Mouse (Mus musculus) kidney, postnatal 0 days (tissue): ENCODE results near the gene Itpk1. TPM values are rescaled to one million over a fixed set of nuclear protein-coding genes. Genes with fewer than 3 reads are reported as not detected.

Experiments used
- ATAC-seq: fragments of 200-750 bp; cut with Nextera tagmentation; replicated peaks from 2 replicates; pipeline ENCODE4 v1.8.0; 2017; ENCODE audit warnings: low read depth, moderate number of reproducible peaks, moderate TSS enrichment, moderate library complexity; ENCODE audit not compliant: low FRiP score
- DNase-seq: peaks from one replicate; pipeline ENCODE4 v3.0.0-alpha.2; 2016; ENCODE audit warnings: low spot score
- H3K27ac ChIP-seq: fragments of 300-500 bp; sonication (generic); 2 replicates; pipeline ENCODE4 v1.5.1; 2014; ENCODE audit warnings: mild to moderate bottlenecking
- H3K27me3 ChIP-seq: fragments of 300-500 bp; sonication (generic); 2 replicates; pipeline ENCODE4 v1.6.1; 2014; ENCODE audit warnings: low read length, mixed read lengths; ENCODE audit not compliant: insufficient read depth
- H3K36me3 ChIP-seq: fragments of 300-500 bp; sonication (generic); 2 replicates; pipeline ENCODE4 v1.6.1; 2014; ENCODE audit warnings: low read length, mixed read lengths; ENCODE audit not compliant: insufficient read depth
- H3K4me1 ChIP-seq: fragments of 300-500 bp; sonication (generic); replicated peaks from 2 replicates; pipeline ENCODE4 v1.6.1; 2014; ENCODE audit warnings: antibody characterized with exemption, low read length, mixed read lengths; ENCODE audit not compliant: insufficient read depth
- H3K4me2 ChIP-seq: fragments of 300-500 bp; sonication (generic); 2 replicates; pipeline ENCODE4 v1.6.1; 2014; ENCODE audit warnings: mild to moderate bottlenecking, low read length, moderate library complexity, mixed read lengths
- H3K4me3 ChIP-seq: fragments of 300-500 bp; sonication (generic); replicated peaks from 2 replicates; pipeline ENCODE4 v1.5.1; 2014; ENCODE audit warnings: low read depth, low read length
- H3K9ac ChIP-seq: fragments of 300-500 bp; sonication (generic); 2 replicates; pipeline ENCODE4 v1.6.1; 2014; ENCODE audit warnings: low read depth, low read length
- H3K9me3 ChIP-seq: fragments of 300-500 bp; sonication (generic); replicated peaks from 2 replicates; pipeline ENCODE4 v1.6.1; 2016; ENCODE audit warnings: low read length, inconsistent platforms, mixed read lengths
- CTCF ChIP-seq: IDR thresholded peaks from 2 replicates; pipeline ENCODE4 v1.5.1; 2016; ENCODE audit warnings: antibody characterized with exemption, low read depth, mild to moderate bottlenecking, moderate library complexity
- WGBS: fragments of 180-500 bp; shearing (Covaris S2); extraction: QIAGEN DNeasy Blood & Tissue Kit; methylation state at CpG from one replicate; pipeline ENCODE4 v1.1.7; 2014; 5-methylcytosine and 5-hydroxymethylcytosine counted together
- polyA plus RNA-seq: library from polyadenylated mRNA; unstranded; fragments of >200 nt; fragmentation: Nextera tagmentation; extraction: Ambion mirVana; gene quantifications from 2 replicates; pipeline ENCODE4 v1.2.1, GENCODE M21; 2015

The Itpk1 gene
- polyA plus RNA-seq, 1 experiment from 2014 or later = 16.1 TPM

DNA sequence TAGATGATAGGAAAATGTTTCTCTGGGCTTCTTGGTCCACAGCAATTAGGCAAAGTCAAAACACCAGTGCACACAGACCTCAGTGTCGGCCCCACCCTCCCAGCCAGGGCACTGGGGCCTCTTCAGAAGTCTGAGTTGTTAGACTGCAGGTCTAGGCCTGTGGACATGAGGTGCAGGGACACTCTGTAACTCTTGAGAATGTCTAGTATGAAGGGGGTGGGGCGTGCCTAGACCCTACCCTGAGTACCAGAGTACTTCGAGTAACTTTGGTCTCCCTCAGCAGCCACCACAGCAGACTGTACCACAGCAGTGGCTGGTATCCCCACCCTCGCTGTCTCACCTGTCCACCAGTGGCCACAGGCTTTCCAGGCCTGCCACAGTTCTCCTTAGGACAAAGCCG lies 18.4 kb downstream of the Itpk1 start:
- Histone ChIP-seq H3K4me3 (no peak overlapping the region), H3K4me1 (peaks cover 31% of the 10 kb centered on the region; the same call in 1 of the 2 replicates), H3K9ac (no peak overlapping the region), H3K9me3 (no peaks in the 10 kb centered on the region), H3K4me2 (no peak overlapping the region), H3K27me3 (no peaks in the 10 kb centered on the region), H3K27ac (no peak overlapping the region), H3K36me3 (no peaks in the 10 kb centered on the region)
- WGBS = 90% methylated on average over 5 of the region's 5 CpGs
- no peak for TF ChIP-seq CTCF
- DNase-seq (no peak), ATAC-seq (no peak)

DNA sequence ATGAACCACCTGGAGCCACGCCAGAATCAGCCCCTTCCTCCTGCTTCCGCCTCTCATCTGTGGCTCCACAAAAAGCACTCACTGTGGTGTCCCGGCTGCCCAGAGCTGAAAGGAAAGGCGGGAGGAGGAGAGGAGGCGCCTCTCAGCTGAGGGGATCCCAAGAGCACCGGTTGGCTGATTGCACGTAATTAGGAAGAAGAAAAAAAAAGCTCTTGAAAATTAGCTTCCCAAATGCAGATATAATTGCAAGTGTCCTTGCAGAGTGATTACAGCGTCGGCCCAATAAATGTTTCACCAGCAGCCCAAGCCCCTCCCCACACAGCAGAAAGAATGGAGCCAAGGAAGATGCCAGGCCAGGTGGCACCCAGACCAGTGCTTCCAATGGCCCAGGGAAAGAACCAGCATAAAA lies 19.2 kb downstream of the Itpk1 start:
- Histone ChIP-seq H3K9ac (no peak overlapping the region), H3K4me2 (no peak overlapping the region), H3K9me3 (no peaks in the 10 kb centered on the region), H3K27me3 (no peaks in the 10 kb centered on the region), H3K27ac (no peak overlapping the region), H3K36me3 (no peaks in the 10 kb centered on the region), H3K4me1 (peaks cover 31% of the 10 kb centered on the region; the same call in 1 of the 2 replicates), H3K4me3 (no peak overlapping the region)
- no peak for DNase-seq
- ATAC-seq = no peak
- 13% methylated on average over 9 of the region's 9 CpGs for WGBS
- TF ChIP-seq CTCF = no peak

DNA sequence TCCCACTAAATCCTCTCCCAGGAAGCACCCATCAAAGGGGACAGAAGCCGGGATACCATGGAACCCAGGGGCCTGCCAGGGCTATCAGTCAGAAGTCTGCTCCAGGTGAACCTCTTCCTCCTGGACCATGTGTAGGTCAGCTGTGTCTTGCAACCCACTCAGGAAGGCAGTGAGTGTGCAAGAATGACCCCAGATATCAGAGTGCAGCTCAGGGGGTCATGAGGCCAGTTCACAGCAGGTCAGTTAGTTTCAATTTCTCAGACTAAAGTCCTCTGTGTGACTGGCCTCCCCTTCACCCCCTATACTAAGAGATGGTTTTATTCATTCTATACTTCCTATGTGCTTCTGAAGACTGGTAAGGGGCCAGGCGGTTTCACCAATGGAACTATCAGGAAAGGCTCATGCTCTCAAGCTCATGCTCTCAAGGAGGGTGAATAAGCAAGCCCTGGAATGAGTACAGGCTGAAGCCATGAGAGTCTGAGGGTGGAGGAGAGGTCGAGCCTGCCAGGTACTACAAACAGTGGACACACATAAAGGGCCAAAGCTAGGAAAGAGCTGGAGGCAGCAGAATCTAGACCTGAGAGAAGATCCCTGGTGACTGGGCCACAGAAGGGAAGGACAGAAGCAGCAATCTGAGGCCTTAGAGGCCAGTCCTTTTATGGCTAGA lies 19.9 kb downstream of the Itpk1 start:
- no peaks in the 10 kb centered on the region for H3K27me3 ChIP-seq
- H3K4me1 ChIP-seq = peaks cover 26% of the 10 kb centered on the region; the same call in 1 of the 2 replicates
- DNase-seq (no peak), ATAC-seq (no peak)
- H3K4me2 ChIP-seq = no peak overlapping the region
- no peaks in the 10 kb centered on the region for H3K9me3 ChIP-seq
- H3K4me3 ChIP-seq = no peak overlapping the region
- WGBS = 72% methylated on average over 3 of the region's 3 CpGs
- TF ChIP-seq CTCF = no peak
- H3K36me3 ChIP-seq = no peaks in the 10 kb centered on the region
- no peak overlapping the region for H3K27ac ChIP-seq
- no peak overlapping the region for H3K9ac ChIP-seq

DNA sequence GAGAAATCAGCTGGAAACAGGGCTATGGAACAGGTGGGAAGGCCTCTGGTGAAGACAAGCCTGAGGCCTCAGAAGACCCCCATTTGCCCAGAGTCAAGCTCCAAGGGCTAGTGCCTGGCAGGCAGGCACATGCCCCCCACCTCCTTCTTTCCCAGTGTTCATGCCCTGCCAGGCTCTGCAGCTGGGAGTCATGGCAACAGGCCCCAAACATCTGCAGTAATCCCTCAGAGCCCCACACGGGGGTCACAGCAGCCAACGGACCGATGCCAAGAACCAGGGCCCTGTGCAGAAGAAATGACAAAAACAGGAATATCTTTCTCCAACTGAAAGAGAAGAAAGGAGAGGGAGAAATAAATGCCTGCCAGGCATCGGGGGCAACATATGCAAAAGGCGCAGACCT lies 20.8 kb downstream of the Itpk1 start:
- 63% methylated on average over 5 of the region's 5 CpGs for WGBS

DNA sequence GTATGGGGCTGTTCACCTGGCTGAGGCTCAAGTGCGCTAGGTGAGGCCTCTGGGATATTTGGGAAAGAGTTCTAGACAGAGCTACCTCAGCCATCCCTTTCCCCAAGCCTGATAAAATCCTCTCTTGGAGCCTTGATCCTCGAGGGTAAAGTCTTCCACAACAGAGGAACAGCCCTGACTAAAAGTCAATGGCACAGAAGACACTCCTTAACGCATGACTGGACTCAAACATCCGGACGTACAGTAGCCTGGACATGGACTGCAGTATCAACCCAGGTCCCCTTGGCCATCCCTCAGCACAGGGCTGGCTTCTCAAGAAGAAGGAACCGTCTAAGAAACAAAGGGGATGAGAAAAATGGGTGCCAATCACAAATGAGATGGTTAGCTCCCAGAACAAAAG lies 21.3 kb downstream of the Itpk1 start:
- H3K4me1 ChIP-seq = peaks cover 27% of the 10 kb centered on the region; the same call in 1 of the 2 replicates

More for the DNA sequence above, 20.8 kb downstream of the Itpk1 start:
- Histone ChIP-seq H3K27ac (no peak overlapping the region; the same call in 1 of the 2 replicates), H3K9ac (no peak overlapping the region), H3K36me3 (no peaks in the 10 kb centered on the region), H3K4me2 (no peak overlapping the region), H3K4me3 (no peak overlapping the region), H3K27me3 (no peaks in the 10 kb centered on the region), H3K9me3 (no peaks in the 10 kb centered on the region), H3K4me1 (peaks cover 24% of the 10 kb centered on the region; the same call in 1 of the 2 replicates)
- ATAC-seq = no peak
- no peak; the same call in 1 of the 2 replicates for TF ChIP-seq CTCF
- DNase-seq = no peak

DNA sequence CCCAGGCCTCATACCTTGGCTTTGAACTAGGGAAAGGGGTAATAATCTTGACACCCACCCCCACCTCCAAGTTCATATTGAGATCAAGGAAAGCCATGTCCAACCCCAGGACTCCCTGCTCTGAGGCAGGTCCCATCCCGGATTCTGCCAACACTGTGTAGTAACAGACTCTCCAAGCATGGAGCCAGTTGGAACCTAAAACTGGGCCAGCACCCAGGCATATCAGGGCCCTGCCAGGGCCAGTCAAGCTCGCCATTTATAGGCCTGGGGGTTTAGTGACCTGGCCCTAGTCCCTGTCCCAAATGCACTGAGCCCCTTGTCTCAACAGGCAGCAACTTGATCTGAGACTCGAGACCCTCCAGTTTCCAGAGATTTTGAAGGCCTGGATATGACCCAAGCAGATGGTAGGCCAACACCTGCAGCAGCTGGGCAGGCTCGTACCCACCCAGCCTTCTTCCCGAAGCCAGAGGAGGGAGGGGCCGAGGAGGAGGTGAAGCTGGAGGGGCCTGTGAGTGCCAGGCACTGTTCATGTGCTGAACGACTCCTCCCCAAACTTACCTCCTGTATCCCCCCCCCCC lies 21.9 kb downstream of the Itpk1 start:
- no peaks in the 10 kb centered on the region for H3K9me3 ChIP-seq
- no peak overlapping the region for H3K4me3 ChIP-seq
- no peaks in the 10 kb centered on the region for H3K27me3 ChIP-seq
- H3K4me2 ChIP-seq = no peak overlapping the region
- peaks cover 27% of the 10 kb centered on the region; the same call in 1 of the 2 replicates for H3K4me1 ChIP-seq
- TF ChIP-seq CTCF = no peak
- ATAC-seq = no peak
- DNase-seq = no peak
- no peaks in the 10 kb centered on the region for H3K36me3 ChIP-seq
- no peak overlapping the region for H3K9ac ChIP-seq
- 61% methylated on average over 7 of the region's 7 CpGs for WGBS
- no peak overlapping the region for H3K27ac ChIP-seq

More for the DNA sequence above, 21.3 kb downstream of the Itpk1 start:
- no peaks in the 10 kb centered on the region for H3K27me3 ChIP-seq
- no peak for DNase-seq
- H3K9ac ChIP-seq = no peak overlapping the region
- H3K4me3 ChIP-seq = no peak overlapping the region
- no peak overlapping the region for H3K4me2 ChIP-seq
- ATAC-seq = no peak
- H3K36me3 ChIP-seq = no peaks in the 10 kb centered on the region
- no peak for TF ChIP-seq CTCF
- H3K27ac ChIP-seq = no peak overlapping the region; the same call in 1 of the 2 replicates
- no peaks in the 10 kb centered on the region for H3K9me3 ChIP-seq
- 65% methylated on average over 6 of the region's 6 CpGs for WGBS
